Mouse (Mus musculus) liver, embryonic 16.5 days (tissue): ENCODE measurements at regions not wholly inside any gene's neighbourhood (a gene's known extent, or its start where the extent isn't known, plus 50 kb on each side); places are given as distances from the start of the nearest gene placed in this dataset.

Experiments
- ATAC-seq: fragments of 200-750 bp; cut with Nextera tagmentation; 2 replicates; pipeline ENCODE4 v1.8.0; 2017; ENCODE audit warnings: low read depth, mild to moderate bottlenecking, moderate number of reproducible peaks, moderate library complexity
- H3K27ac ChIP-seq: fragments of 300-500 bp; sonication (generic); 2 replicates; pipeline ENCODE4 v1.5.1; 2014; ENCODE audit warnings: mild to moderate bottlenecking, low read length
- H3K27me3 ChIP-seq: fragments of 300-500 bp; sonication (generic); 2 replicates; pipeline ENCODE4 v1.6.1; 2014; ENCODE audit warnings: low read depth, low read length, mixed read lengths; ENCODE audit not compliant: control insufficient read depth, insufficient read depth
- H3K36me3 ChIP-seq: fragments of 300-500 bp; sonication (generic); 2 replicates; pipeline ENCODE4 v1.6.1; 2014; ENCODE audit warnings: mild to moderate bottlenecking; ENCODE audit not compliant: control insufficient read depth, insufficient read depth
- H3K4me1 ChIP-seq: fragments of 300-500 bp; sonication (generic); 2 replicates; pipeline ENCODE4 v1.6.1; 2014; ENCODE audit warnings: low read depth, low read length, mixed read lengths; ENCODE audit not compliant: control insufficient read depth
- H3K4me2 ChIP-seq: fragments of 300-500 bp; sonication (generic); 2 replicates; pipeline ENCODE4 v1.6.1; 2014; ENCODE audit warnings: low read depth, low read length, mixed read lengths
- H3K4me3 ChIP-seq: fragments of 300-500 bp; sonication (generic); 2 replicates; pipeline ENCODE4 v1.5.1; 2014; ENCODE audit warnings: low read depth, mild to moderate bottlenecking, low read length
- H3K9ac ChIP-seq: fragments of 300-500 bp; sonication (generic); 2 replicates; pipeline ENCODE4 v1.6.1; 2014; ENCODE audit warnings: low read depth, low read length
- H3K9me3 ChIP-seq: fragments of 300-500 bp; sonication (generic); replicated peaks from 2 replicates; pipeline ENCODE4 v1.6.1; 2016; ENCODE audit warnings: low read length; ENCODE audit not compliant: control insufficient read depth
- WGBS: fragments of 180-500 bp; shearing (Covaris S2); extraction: QIAGEN DNeasy Blood & Tissue Kit; methylation state at CpG from one replicate; pipeline ENCODE4 v1.1.7; 2014; ENCODE audit not compliant: insufficient replicate concordance; 5-methylcytosine and 5-hydroxymethylcytosine counted together

- Histone ChIP-seq H3K9ac (no peak overlapping the region), H3K4me3 (no peak overlapping the region), H3K27me3 (no peaks in the 10 kb centered on the region), H3K9me3 (no peaks in the 10 kb centered on the region), H3K27ac (no peak overlapping the region), H3K36me3 (no peaks in the 10 kb centered on the region), H3K4me2 (no peak overlapping the region), H3K4me1 (no peaks in the 10 kb centered on the region)
- 24% methylated on average over 3 of the region's 3 CpGs for WGBS
- no peak for ATAC-seq
Measured at GRCm38 (mm10) chr13:107244173-107244572, 222.2 kb upstream of the Kif2a start.

GRCm38 (mm10) chr13:107239035-107239387 is 217.1 kb upstream of the Kif2a start:
- Histone ChIP-seq H3K27me3 (no peaks in the 10 kb centered on the region), H3K27ac (no peak overlapping the region), H3K4me2 (no peak overlapping the region), H3K4me3 (no peak overlapping the region), H3K9me3 (no peaks in the 10 kb centered on the region), H3K4me1 (no peaks in the 10 kb centered on the region), H3K36me3 (no peaks in the 10 kb centered on the region), H3K9ac (no peak overlapping the region)
- ATAC-seq, result no peak
- 52% methylated on average over 4 of the region's 4 CpGs for WGBS

- no peak overlapping the region for H3K27ac ChIP-seq
- no peak for ATAC-seq
- no peak overlapping the region for H3K4me3 ChIP-seq
Measured at GRCm38 (mm10) chr13:107238364-107239034, 216.6 kb upstream of the Kif2a start.

GRCm38 (mm10) chr13:107219456-107219855 is 197.5 kb upstream of the Kif2a start:
- ATAC-seq, result no peak
- Histone ChIP-seq H3K4me3 (no peak overlapping the region), H3K36me3 (no peaks in the 10 kb centered on the region), H3K9me3 (no peaks in the 10 kb centered on the region), H3K27ac (no peak overlapping the region), H3K4me1 (no peaks in the 10 kb centered on the region), H3K4me2 (no peak overlapping the region), H3K27me3 (no peaks in the 10 kb centered on the region), H3K9ac (no peak overlapping the region)
- 39% methylated on average over 5 of the region's 5 CpGs for WGBS

More at GRCm38 (mm10) chr13:107238364-107239034, 216.6 kb upstream of the Kif2a start:
- H3K9me3 ChIP-seq, result no peaks in the 10 kb centered on the region
- H3K4me2 ChIP-seq, result no peak overlapping the region
- no peaks in the 10 kb centered on the region for H3K36me3 ChIP-seq
- H3K9ac ChIP-seq, result no peak overlapping the region
- no peaks in the 10 kb centered on the region for H3K27me3 ChIP-seq
- 54% methylated on average over 9 of the region's 9 CpGs for WGBS
- no peaks in the 10 kb centered on the region for H3K4me1 ChIP-seq

GRCm38 (mm10) chr13:107218351-107218750 is 196.4 kb upstream of the Kif2a start:
- H3K27me3 ChIP-seq, result no peaks in the 10 kb centered on the region
- H3K9me3 ChIP-seq, result no peaks in the 10 kb centered on the region
- 77% methylated on average over 8 of the region's 8 CpGs for WGBS
- no peak overlapping the region for H3K27ac ChIP-seq
- no peak overlapping the region for H3K9ac ChIP-seq
- H3K36me3 ChIP-seq, result no peaks in the 10 kb centered on the region
- H3K4me2 ChIP-seq, result no peak overlapping the region
- ATAC-seq, result no peak
- no peaks in the 10 kb centered on the region for H3K4me1 ChIP-seq
- H3K4me3 ChIP-seq, result no peak overlapping the region

- Histone ChIP-seq H3K9ac (no peak overlapping the region), H3K4me1 (no peaks in the 10 kb centered on the region), H3K27me3 (no peaks in the 10 kb centered on the region), H3K9me3 (no peaks in the 10 kb centered on the region), H3K27ac (no peak overlapping the region), H3K4me2 (no peak overlapping the region), H3K36me3 (no peaks in the 10 kb centered on the region), H3K4me3 (no peak overlapping the region)
- ATAC-seq, result no peak
- WGBS, result 49% methylated on average over 6 of the region's 6 CpGs
Measured at GRCm38 (mm10) chr13:107217825-107218224, 195.9 kb upstream of the Kif2a start.

- Histone ChIP-seq H3K4me3 (no peak overlapping the region), H3K9ac (no peak overlapping the region), H3K4me1 (no peaks in the 10 kb centered on the region), H3K27me3 (no peaks in the 10 kb centered on the region), H3K9me3 (no peaks in the 10 kb centered on the region), H3K27ac (no peak overlapping the region), H3K36me3 (no peaks in the 10 kb centered on the region), H3K4me2 (no peak overlapping the region)
- 34% methylated on average over 2 of the region's 2 CpGs for WGBS
- no peak for ATAC-seq
Measured at GRCm38 (mm10) chr13:107213281-107213680, 191.4 kb upstream of the Kif2a start.

GRCm38 (mm10) chr13:107210676-107211075 is 188.8 kb upstream of the Kif2a start:
- no peaks in the 10 kb centered on the region for H3K27me3 ChIP-seq

GRCm38 (mm10) chr13:107207354-107208181 is 185.6 kb upstream of the Kif2a start:
- no peak for ATAC-seq

More at GRCm38 (mm10) chr13:107210676-107211075, 188.8 kb upstream of the Kif2a start:
- WGBS, result 61% methylated on average over 6 of the region's 6 CpGs
- Histone ChIP-seq H3K9me3 (no peaks in the 10 kb centered on the region), H3K27ac (no peak overlapping the region), H3K4me1 (no peaks in the 10 kb centered on the region), H3K9ac (no peak overlapping the region), H3K4me3 (no peak overlapping the region), H3K36me3 (no peaks in the 10 kb centered on the region), H3K4me2 (no peak overlapping the region)
- no peak for ATAC-seq

More at GRCm38 (mm10) chr13:107207354-107208181, 185.6 kb upstream of the Kif2a start:
- Histone ChIP-seq H3K27me3 (no peaks in the 10 kb centered on the region), H3K27ac (no peak overlapping the region), H3K36me3 (no peaks in the 10 kb centered on the region), H3K4me2 (no peak overlapping the region), H3K4me3 (no peak overlapping the region), H3K9ac (no peak overlapping the region), H3K9me3 (no peaks in the 10 kb centered on the region), H3K4me1 (no peaks in the 10 kb centered on the region)
- WGBS, result 62% methylated on average over 20 of the region's 20 CpGs
